Mouse (Mus musculus) forebrain, embryonic 14.5 days (tissue): ENCODE measurements around the gene Gm13277. TPM values are rescaled to one million over a fixed set of nuclear protein-coding genes. Genes with fewer than 3 reads are reported as not detected.

Source experiments
- polyA plus RNA-seq: library from polyadenylated mRNA; unstranded; fragments of >200 nt; fragmentation: Nextera tagmentation; extraction: Ambion mirVana; gene quantifications from 2 replicates; pipeline ENCODE4 v1.2.1, GENCODE M21; 2014

Gene Gm13277
- polyA plus RNA-seq, 1 experiment from 2014 or later = not detected

Other genes starting within 250 kb of the Gm13277 start
- not detected in 2 replicates for gene Ifna15, start 230.4 kb upstream of the Gm13277 start, polyA plus RNA-seq
- gene Ifna14, start 216.8 kb upstream of the Gm13277 start, polyA plus RNA-seq = not detected in 2 replicates
- not detected in 2 replicates for gene Ifna9, start 196.2 kb upstream of the Gm13277 start, polyA plus RNA-seq
- gene Ifna12, start 185.3 kb upstream of the Gm13277 start, polyA plus RNA-seq = not detected in 2 replicates
- gene C87499, start 154.2 kb upstream of the Gm13277 start, polyA plus RNA-seq = not detected in 2 replicates
- gene Ifna13, start 144.2 kb upstream of the Gm13277 start, polyA plus RNA-seq = not detected in 2 replicates
- not detected in 2 replicates for gene Ifna16, start 111.7 kb upstream of the Gm13277 start, polyA plus RNA-seq
- gene Ifna2, start 104.7 kb upstream of the Gm13277 start, polyA plus RNA-seq = not detected in 2 replicates
- gene Ifnab, start 97.3 kb upstream of the Gm13277 start, polyA plus RNA-seq = not detected in 2 replicates
- gene Gm26566, start 66.8 kb upstream of the Gm13277 start, polyA plus RNA-seq = 2.0 and 2.3 TPM in 2 replicates
- gene Klhl9, start 66.2 kb upstream of the Gm13277 start, polyA plus RNA-seq = 145 and 154 TPM in 2 replicates
- not detected in 2 replicates for gene Gm13271, start 33.8 kb upstream of the Gm13277 start, polyA plus RNA-seq
- gene Gm13283, start 28.5 kb upstream of the Gm13277 start, polyA plus RNA-seq = not detected in 2 replicates
- not detected in 2 replicates for gene Gm13290, start 14.8 kb upstream of the Gm13277 start, polyA plus RNA-seq
- gene Gm13289, start 11.7 kb upstream of the Gm13277 start, polyA plus RNA-seq = not detected in 2 replicates
- not detected in 2 replicates for gene Gm13272, start 8.8 kb upstream of the Gm13277 start, polyA plus RNA-seq
- not detected in 2 replicates for gene Ifnz, start 6.5 kb upstream of the Gm13277 start, polyA plus RNA-seq
- gene Gm13276, start 2.9 kb upstream of the Gm13277 start, polyA plus RNA-seq = not detected in 2 replicates
- gene Gm13278, start 2.9 kb downstream of the Gm13277 start, polyA plus RNA-seq = not detected in 2 replicates
- gene Gm13275, start 5.9 kb downstream of the Gm13277 start, polyA plus RNA-seq = not detected in 2 replicates
- gene Gm13279, start 8.8 kb downstream of the Gm13277 start, polyA plus RNA-seq = not detected in 2 replicates
- 0.13 and 0.17 TPM in 2 replicates for gene Gm13285, start 11.0 kb downstream of the Gm13277 start, polyA plus RNA-seq
- not detected in 2 replicates for gene Gm13287, start 14.6 kb downstream of the Gm13277 start, polyA plus RNA-seq
- not detected in 2 replicates for gene Gm13288, start 16.9 kb downstream of the Gm13277 start, polyA plus RNA-seq
- not detected in 2 replicates for gene Ifna7, start 27.6 kb downstream of the Gm13277 start, polyA plus RNA-seq
- gene Ifna11, start 31.3 kb downstream of the Gm13277 start, polyA plus RNA-seq = not detected in 2 replicates
- gene Ifna6, start 38.8 kb downstream of the Gm13277 start, polyA plus RNA-seq = not detected in 2 replicates
- not detected in 2 replicates for gene Ifna5, start 46.9 kb downstream of the Gm13277 start, polyA plus RNA-seq
- not detected in 2 replicates for gene Ifna4, start 53.2 kb downstream of the Gm13277 start, polyA plus RNA-seq
- gene Ifna1, start 61.5 kb downstream of the Gm13277 start, polyA plus RNA-seq = not detected in 2 replicates
- not detected in 2 replicates for gene Ifne, start 91.6 kb downstream of the Gm13277 start, polyA plus RNA-seq